ENCODE assay signal across 8 mouse cellular contexts in genomic region chr11:83473235-83474016, GRCm38 (mm10). TPM values are rescaled to one million over a fixed set of nuclear protein-coding genes. Genes with fewer than 3 reads are reported as not detected.
DNase-seq lines count a peak whose midpoint lies in the region; ATAC-seq and TF ChIP-seq lines count a peak whose summit lies in the region.

No protein-coding gene starts in this region.

- TF ChIP-seq CTCF in cerebellum, adult 2 months (IDR thresholded peaks at IDR 0.05; ENCODE audit: borderline replicate concordance, insufficient read depth, low read depth, low read length): no peak
- TF ChIP-seq CTCF in small intestine, adult 2 months (IDR thresholded peaks at IDR 0.05; ENCODE audit: extremely low read depth, insufficient read length, insufficient replicate concordance, low read depth, low read length): no peak

- H3K9me3 ChIP-seq in hindbrain, embryonic 10.5 days: no peaks in the 10 kb centered on the region
- no peaks in the 10 kb centered on the region for H3K9me3 ChIP-seq in limb, embryonic 15.5 days

- H3K36me3 ChIP-seq in hindbrain, embryonic 10.5 days: peaks cover 31% of the 10 kb centered on the region
- peaks cover 7% of the 10 kb centered on the region; the same call in 1 of the 2 replicates for H3K36me3 ChIP-seq in limb, embryonic 15.5 days
- peaks cover 9% of the 10 kb centered on the region for H3K36me3 ChIP-seq in small intestine, adult 2 months (ENCODE audit: control insufficient read depth, insufficient read depth, low read length)

- peak overlapping the region; percentile 89 for H3K9ac ChIP-seq in limb, embryonic 15.5 days

- H3K4me1 ChIP-seq in cerebellum, adult 2 months (ENCODE audit: control insufficient read depth, insufficient read depth, low read length): no peaks in the 10 kb centered on the region; the same call in 1 of the 2 replicates
- H3K4me1 ChIP-seq in hindbrain, embryonic 10.5 days (replicated peaks): peaks cover 20% of the 10 kb centered on the region
- H3K4me1 ChIP-seq in limb, embryonic 15.5 days: peaks cover 12% of the 10 kb centered on the region
- H3K4me1 ChIP-seq in small intestine, adult 2 months (ENCODE audit: control insufficient read depth, insufficient read depth, insufficient read length, low read length): no peaks in the 10 kb centered on the region

- WGBS in cerebellum, adult 2 months: under 1% methylated on average over 51 of the region's 52 CpGs
- under 1% methylated on average over 52 of the region's 52 CpGs for WGBS in hindbrain, embryonic 10.5 days
- under 1% methylated on average over 43 of the region's 52 CpGs for WGBS in limb, embryonic 15.5 days
- WGBS in small intestine, adult 2 months: under 1% methylated on average over 52 of the region's 52 CpGs

- H3K4me3 ChIP-seq in cerebellum, adult 2 months (replicated peaks; ENCODE audit: insufficient read depth, low read depth, low read length): peak overlapping the region; percentile 99
- peak overlapping the region; percentile 97 for H3K4me3 ChIP-seq in hindbrain, embryonic 10.5 days
- H3K4me3 ChIP-seq in limb, embryonic 15.5 days: peak overlapping the region; percentile 92
- H3K4me3 ChIP-seq in small intestine, adult 2 months (ENCODE audit: low read depth, low read length): peak overlapping the region; percentile 78

- H3K27me3 ChIP-seq in cerebellum, adult 2 months (ENCODE audit: control insufficient read depth, insufficient read depth, low read length): no peaks in the 10 kb centered on the region
- peaks cover 21% of the 10 kb centered on the region for H3K27me3 ChIP-seq in hindbrain, embryonic 10.5 days (ENCODE audit: insufficient read depth, poor library complexity, severe bottlenecking)
- no peaks in the 10 kb centered on the region for H3K27me3 ChIP-seq in limb, embryonic 15.5 days
- no peaks in the 10 kb centered on the region for H3K27me3 ChIP-seq in small intestine, adult 2 months (ENCODE audit: control insufficient read depth, insufficient read depth, low read length)

- H3K27ac ChIP-seq in cerebellum, adult 2 months (ENCODE audit: insufficient read depth, low read length): peak overlapping the region; percentile 76
- H3K27ac ChIP-seq in hindbrain, embryonic 10.5 days: peak overlapping the region; percentile 99
- H3K27ac ChIP-seq in limb, embryonic 15.5 days: peak overlapping the region; percentile 97
- H3K27ac ChIP-seq in small intestine, adult 2 months (ENCODE audit: insufficient read depth, low read depth, low read length): peak overlapping the region; percentile 73

- no peak for TF ChIP-seq POLR2A in cerebellum, adult 2 months (IDR thresholded peaks at IDR 0.05; ENCODE audit: borderline replicate concordance, insufficient read depth, low read length)
- no peak for TF ChIP-seq POLR2A in small intestine, adult 2 months (IDR thresholded peaks at IDR 0.05; ENCODE audit: low read depth, low read length)

- no peak for DNase-seq in cerebellum, adult 2 months
- DNase-seq in cerebellum, adult 11-12 months: no peak
- DNase-seq in thymus, postnatal 25 days: peak; percentile 36
- DNase-seq in thymus, postnatal 0 days (ENCODE audit: low spot score): no peak
- DNase-seq in hindbrain, embryonic 10.5 days (ENCODE audit: low spot score): no peak
- no peak for DNase-seq in gastrocnemius, postnatal 25 days

- ATAC-seq in limb, embryonic 15.5 days (ENCODE audit: insufficient number of reproducible peaks, low FRiP score, low TSS enrichment, low read depth): peak; percentile 86

- H3K4me2 ChIP-seq in limb, embryonic 15.5 days: peak overlapping the region; percentile 72

RNA-seq across cellular contexts. Expression of gene Taf15, which starts 0.5 kb away (rescaled TPM):
- polyA plus RNA-seq in cerebellum, adult 2 months (2012; rRNA removed): 60.0 and 60.1 TPM in 2 replicates
- 6.9 and 10.2 TPM in 2 replicates for polyA plus RNA-seq in thymus, postnatal 0 days (2015; fragmentation: Nextera tagmentation; extraction: Ambion mirVana)
- polyA plus RNA-seq in hindbrain, embryonic 10.5 days (2016; fragmentation: Nextera tagmentation; extraction: Ambion mirVana): 9.2 and 11.3 TPM in 2 replicates
- 10.5 and 12.1 TPM in 2 replicates for polyA plus RNA-seq in limb, embryonic 15.5 days (2015; fragmentation: Nextera tagmentation; extraction: Ambion mirVana)
- polyA plus RNA-seq in small intestine, adult 2 months (2012; rRNA removed): 2.6 and 6.1 TPM in 2 replicates
- 10 to 100 TPM; 20.2 to 24.3 TPM for total RNA-seq in gastrocnemius, postnatal 25 days (2021)

RNA-seq across cellular contexts. Expression of gene Mmp28, which starts 10.6 kb away (rescaled TPM):
- 4.3 and 4.8 TPM in 2 replicates for polyA plus RNA-seq in cerebellum, adult 2 months (2012; rRNA removed)
- polyA plus RNA-seq in thymus, postnatal 0 days (2015; fragmentation: Nextera tagmentation; extraction: Ambion mirVana): 1.4 and 2.3 TPM in 2 replicates
- polyA plus RNA-seq in hindbrain, embryonic 10.5 days (2016; fragmentation: Nextera tagmentation; extraction: Ambion mirVana): 1.1 and 1.3 TPM in 2 replicates
- polyA plus RNA-seq in limb, embryonic 15.5 days (2015; fragmentation: Nextera tagmentation; extraction: Ambion mirVana): 2.7 and 3.4 TPM in 2 replicates
- 10.5 and 12.0 TPM in 2 replicates for polyA plus RNA-seq in small intestine, adult 2 months (2012; rRNA removed)
- 1 to 10 TPM; 2.5 to 4.5 TPM for total RNA-seq in gastrocnemius, postnatal 25 days (2021)

RNA-seq across cellular contexts. Expression of gene 1700020L24Rik, which starts 35.9 kb away (rescaled TPM):
- polyA plus RNA-seq in cerebellum, adult 2 months (2012; rRNA removed): 1.5 and 3.1 TPM in 2 replicates
- polyA plus RNA-seq in thymus, postnatal 0 days (2015; fragmentation: Nextera tagmentation; extraction: Ambion mirVana): 2.2 and 2.7 TPM in 2 replicates
- polyA plus RNA-seq in hindbrain, embryonic 10.5 days (2016; fragmentation: Nextera tagmentation; extraction: Ambion mirVana): 0.97 TPM in 1 of 2 replicates, not detected in the other
- 0.35 and 0.64 TPM in 2 replicates for polyA plus RNA-seq in limb, embryonic 15.5 days (2015; fragmentation: Nextera tagmentation; extraction: Ambion mirVana)
- 0.94 and 1.4 TPM in 2 replicates for polyA plus RNA-seq in small intestine, adult 2 months (2012; rRNA removed)
- not detected for total RNA-seq in gastrocnemius, postnatal 25 days (2021)

RNA-seq across cellular contexts. Expression of gene Gas2l2, which starts 44.2 kb away (rescaled TPM):
- polyA plus RNA-seq in cerebellum, adult 2 months (2012; rRNA removed): 0.16 and 0.22 TPM in 2 replicates
- polyA plus RNA-seq in thymus, postnatal 0 days (2015; fragmentation: Nextera tagmentation; extraction: Ambion mirVana): 0.12 and 0.21 TPM in 2 replicates
- polyA plus RNA-seq in hindbrain, embryonic 10.5 days (2016; fragmentation: Nextera tagmentation; extraction: Ambion mirVana): 0.27 and 0.39 TPM in 2 replicates
- polyA plus RNA-seq in limb, embryonic 15.5 days (2015; fragmentation: Nextera tagmentation; extraction: Ambion mirVana): 0.05 TPM in 1 of 2 replicates, not detected in the other
- 0.06 and 0.18 TPM in 2 replicates for polyA plus RNA-seq in small intestine, adult 2 months (2012; rRNA removed)
- total RNA-seq in gastrocnemius, postnatal 25 days (2021): not detected

RNA-seq across cellular contexts. Expression of gene Heatr9, which starts 48.5 kb away (rescaled TPM):
- not detected in 2 replicates for polyA plus RNA-seq in cerebellum, adult 2 months (2012; rRNA removed)
- not detected in 2 replicates for polyA plus RNA-seq in thymus, postnatal 0 days (2015; fragmentation: Nextera tagmentation; extraction: Ambion mirVana)
- 0.10 TPM in 1 of 2 replicates, not detected in the other for polyA plus RNA-seq in hindbrain, embryonic 10.5 days (2016; fragmentation: Nextera tagmentation; extraction: Ambion mirVana)
- polyA plus RNA-seq in limb, embryonic 15.5 days (2015; fragmentation: Nextera tagmentation; extraction: Ambion mirVana): not detected in 2 replicates
- polyA plus RNA-seq in small intestine, adult 2 months (2012; rRNA removed): not detected in 2 replicates
- total RNA-seq in gastrocnemius, postnatal 25 days (2021): not detected
